In the genomic region with DNA sequence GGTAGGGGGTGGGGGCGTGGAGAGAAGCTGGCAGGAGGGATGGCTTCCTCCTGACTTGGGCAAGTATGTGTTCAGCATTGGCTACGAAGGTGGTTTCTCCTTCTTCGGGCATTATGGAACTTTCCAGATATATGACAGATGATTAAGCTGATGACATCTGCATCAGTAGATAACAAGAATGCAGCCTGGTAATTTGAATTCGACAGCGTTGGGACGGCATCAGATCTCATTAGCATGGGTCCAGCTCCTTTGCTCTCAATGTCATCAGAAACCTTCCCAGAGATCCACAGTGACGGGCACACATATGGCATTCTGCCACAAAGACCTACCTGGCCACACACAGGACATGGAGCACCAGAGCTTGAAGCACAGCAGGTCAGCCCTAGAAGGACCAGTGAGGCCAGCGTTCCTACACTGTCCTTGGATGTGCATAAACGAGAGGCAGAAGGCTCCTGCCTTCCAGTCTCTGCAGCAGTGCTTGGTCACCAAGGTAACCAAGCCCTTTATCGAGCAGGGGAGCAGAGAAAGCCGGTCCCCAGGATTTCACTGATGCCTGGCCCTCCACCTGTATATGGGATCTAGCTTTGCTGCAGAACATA, we compare ENCODE assay signal across 11 mouse cellular contexts. TPM values are rescaled to one million over a fixed set of nuclear protein-coding genes. Genes with fewer than 3 reads are reported as not detected.
A peak's percentile ranks its signal among the peaks of the same experiment; 100 is the strongest.
DNase-seq lines count a peak whose midpoint lies in the region; ATAC-seq lines count a peak whose summit lies in the region.
"Had no signal": no experiment of that assay in that cellular context is flagged by ENCODE, and none has a peak within 500 bp of the region (broad histone marks: within the 10 kb centered on the region; RNA-seq: fewer than 3 reads in every experiment).

No protein-coding gene starts in this region.

- H3K4me2 ChIP-seq in kidney, embryonic 15.5 days = no peak overlapping the region
- no peak overlapping the region for H3K4me2 ChIP-seq in hindbrain, embryonic 14.5 days (replicated peaks)
- H3K4me2 ChIP-seq in neural tube, embryonic 14.5 days (ENCODE audit: low read depth, low read length) = no peak overlapping the region

- DNase-seq in kidney, adult 8-10 months = no peak
- DNase-seq in embryonic facial prominence, embryonic 10.5 days (ENCODE audit: low spot score) = no peak
- DNase-seq in hindbrain, embryonic 14.5 days (ENCODE audit: low spot score) = no peak
- DNase-seq in testis, postnatal 14 days (ENCODE audit: low spot score) = no peak
- no peak for DNase-seq in layer of hippocampus, adult 8-10 months (ENCODE audit: low spot score in 2 of 2)
- no peak for DNase-seq in ovary, postnatal 36 days (ENCODE audit: low spot score)
- DNase-seq: heart, adult 18-20 months; liver had no signal

- 68% methylated on average over 11 of the region's 11 CpGs for WGBS in kidney, embryonic 15.5 days
- 71% methylated on average over 11 of the region's 11 CpGs for WGBS in embryonic facial prominence, embryonic 10.5 days
- 41% methylated on average over 11 of the region's 11 CpGs for whole genome bisulfite sequencing in hindbrain, embryonic 14.5 days
- 50% methylated on average over 11 of the region's 11 CpGs for WGBS in neural tube, embryonic 14.5 days

- H3K4me3 ChIP-seq in kidney, embryonic 15.5 days (replicated peaks) = no peak overlapping the region
- no peak overlapping the region for H3K4me3 ChIP-seq in embryonic facial prominence, embryonic 10.5 days
- H3K4me3 ChIP-seq in hindbrain, embryonic 14.5 days (replicated peaks; ENCODE audit: low read length) = no peak overlapping the region
- H3K4me3 ChIP-seq in neural tube, embryonic 14.5 days (ENCODE audit: low read depth, low read length) = no peak overlapping the region

- H3K36me3 ChIP-seq in kidney, embryonic 15.5 days = peaks cover 7% of the 10 kb centered on the region; the same call in 1 of the 2 replicates
- H3K36me3 ChIP-seq in embryonic facial prominence, embryonic 10.5 days (replicated peaks) = peaks cover 15% of the 10 kb centered on the region
- no peaks in the 10 kb centered on the region for H3K36me3 ChIP-seq in hindbrain, embryonic 14.5 days (replicated peaks; ENCODE audit: control insufficient read depth, insufficient read depth)
- no peaks in the 10 kb centered on the region for H3K36me3 ChIP-seq in neural tube, embryonic 14.5 days (ENCODE audit: control insufficient read depth, insufficient read depth, low read length)

- no peak for ATAC-seq in kidney, embryonic 15.5 days (replicated peaks; ENCODE audit: low FRiP score)
- ATAC-seq in hindbrain, embryonic 14.5 days (ENCODE audit: low FRiP score) = peak; percentile 29
- ATAC-seq in neural tube, embryonic 14.5 days (ENCODE audit: low read depth) = peak; percentile 45; the same call in 1 of the 2 replicates

- no peaks in the 10 kb centered on the region for H3K27me3 ChIP-seq in kidney, embryonic 15.5 days
- 0 out of 2 replicates have a peak, but pooled peaks cover 11% of the 10 kb centered on the region for H3K27me3 ChIP-seq in embryonic facial prominence, embryonic 10.5 days (replicated peaks; ENCODE audit: low read depth, poor library complexity, severe bottlenecking)
- H3K27me3 ChIP-seq in hindbrain, embryonic 14.5 days (ENCODE audit: control insufficient read depth, insufficient read depth, low read length) = no peaks in the 10 kb centered on the region
- H3K27me3 ChIP-seq in neural tube, embryonic 14.5 days (ENCODE audit: control insufficient read depth, insufficient read depth, low read length) = no peaks in the 10 kb centered on the region

- 0 out of 2 replicates have a peak overlapping the region, but pooled peaks have one; percentile 9 for H3K27ac ChIP-seq in kidney, embryonic 15.5 days
- H3K27ac ChIP-seq in embryonic facial prominence, embryonic 10.5 days (replicated peaks) = 0 out of 2 replicates have a peak overlapping the region, but pooled peaks have one; percentile 71
- 0 out of 2 replicates have a peak overlapping the region, but pooled peaks have one; percentile 29 for H3K27ac ChIP-seq in hindbrain, embryonic 14.5 days
- H3K27ac ChIP-seq in neural tube, embryonic 14.5 days (ENCODE audit: low read depth, low read length) = no peak overlapping the region
- H3K27ac ChIP-seq: macrophage had no signal

- no peak overlapping the region for H3K9ac ChIP-seq in kidney, embryonic 15.5 days
- no peak overlapping the region for H3K9ac ChIP-seq in hindbrain, embryonic 14.5 days
- H3K9ac ChIP-seq in neural tube, embryonic 14.5 days (replicated peaks; ENCODE audit: low read depth, low read length) = no peak overlapping the region

- peaks cover 55% of the 10 kb centered on the region for H3K4me1 ChIP-seq in kidney, embryonic 15.5 days
- H3K4me1 ChIP-seq in embryonic facial prominence, embryonic 10.5 days = peaks cover 62% of the 10 kb centered on the region
- H3K4me1 ChIP-seq in hindbrain, embryonic 14.5 days (replicated peaks; ENCODE audit: control insufficient read depth, insufficient read depth, low read length) = peaks cover 23% of the 10 kb centered on the region
- peaks cover 13% of the 10 kb centered on the region for H3K4me1 ChIP-seq in neural tube, embryonic 14.5 days (ENCODE audit: control insufficient read depth, insufficient read depth, low read length)

- no peaks in the 10 kb centered on the region for H3K9me3 ChIP-seq in kidney, embryonic 15.5 days (replicated peaks)
- no peaks in the 10 kb centered on the region for H3K9me3 ChIP-seq in embryonic facial prominence, embryonic 10.5 days
- no peaks in the 10 kb centered on the region for H3K9me3 ChIP-seq in hindbrain, embryonic 14.5 days (ENCODE audit: control insufficient read depth, low read length)
- no peaks in the 10 kb centered on the region for H3K9me3 ChIP-seq in neural tube, embryonic 14.5 days (ENCODE audit: control insufficient read depth, low read length)

RNA-seq across cellular contexts. Expression of a gene that starts 29.0 kb away (rescaled TPM):
- polyA plus RNA-seq in kidney, embryonic 15.5 days (2015; fragmentation: Nextera tagmentation; extraction: Ambion mirVana) = 5.6 and 5.7 TPM in 2 replicates
- polyA plus RNA-seq in embryonic facial prominence, embryonic 10.5 days (2016; fragmentation: Nextera tagmentation; extraction: Ambion mirVana) = 7.9 and 8.1 TPM in 2 replicates
- 5.4 and 5.8 TPM in 2 replicates for polyA plus RNA-seq in hindbrain, embryonic 14.5 days (2014; fragmentation: Nextera tagmentation; extraction: Ambion mirVana)
- polyA plus RNA-seq in neural tube, embryonic 14.5 days (2014; fragmentation: Nextera tagmentation; extraction: Ambion mirVana) = 5.6 and 6.1 TPM in 2 replicates
- total RNA-seq in layer of hippocampus, adult 8-10 months (2022) = 10 to 100 TPM; 54.1 to 72.4 (median 64.9) TPM
